Mouse (Mus musculus) embryonic stem cell, embryonic (primary cell): ENCODE results near the gene Tymp.

ENCODE experiments used
- CTCF ChIA-PET, 4 experiments: fragments of 300-600 bp in 2 of 4; fragments of 350-600 bp in 2 of 4; sonication (Branson Sonifier 250); formaldehyde crosslinking; loops; one replicate each; lab custom pipeline; 2022; ENCODE audit warnings: inconsistent platforms in 2 of 4; lab: Charles Lee
- POLR2A ChIA-PET, 4 experiments: fragments of 300-600 bp in 2 of 4; fragments of 350-600 bp in 2 of 4; sonication (Branson Sonifier 250); formaldehyde crosslinking; loops; one replicate each; lab custom pipeline; 2022; ENCODE audit warnings: antibody characterized with exemption in 4 of 4, inconsistent platforms in 1 of 4; lab: Charles Lee

Tymp gene

DNA sequence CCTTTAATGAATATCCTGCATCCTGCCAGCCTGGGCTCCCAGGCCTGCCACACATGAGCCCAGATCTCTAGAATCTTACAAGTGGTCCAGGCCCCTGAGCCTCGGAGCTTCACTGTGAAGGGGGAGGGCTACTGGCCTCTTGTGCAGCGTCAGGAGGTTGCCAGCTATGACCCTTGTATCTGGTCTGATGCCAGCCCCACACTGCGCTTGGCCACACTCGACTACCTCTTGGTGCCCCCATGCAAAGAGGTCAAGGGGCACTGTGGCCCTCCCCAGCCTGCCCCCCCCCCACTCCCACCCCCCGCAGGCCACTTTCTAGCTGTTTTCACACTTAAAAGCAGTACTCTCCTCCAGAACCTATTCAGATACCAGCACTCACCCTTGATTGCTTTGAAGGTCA is 50.4 kb downstream of the Tymp start:
- POLR2A ChIA-PET, result interaction anchor here in 2 of 4 experiments (0.6 to 1.6 kb wide), 4 partner anchors 11 to 198 kb away, joined by 3 to 8 read pairs (median 4); partner anchors contain the start of gene Sbf1 (in 2 of the 2)
- CTCF ChIA-PET, result interaction anchor here in 2 of 4 experiments (0.6 to 1.2 kb wide), 4 partner anchors 9 to 249 kb away, joined by 3 to 5 read pairs (median 4); partner anchors contain the start of gene Sbf1 (in 1 of the 2)

- POLR2A ChIA-PET, result interaction anchor here (0.6 to 3.2 kb wide), 27 partner anchors 8 to 615 kb away, joined by 3 to 37 read pairs (median 4); partner anchors contain the start of genes Sbf1 (in 3 of the 4), Hdac10 (in 2 of the 4), Lmf2 (in 2 of the 4) and Miox (in 2 of the 4)
- CTCF ChIA-PET, result interaction anchor here in 3 of 4 experiments (0.6 to 1.7 kb wide), 5 partner anchors 8 to 129 kb away, joined by 3 to 6 read pairs (median 4); partner anchors contain the start of gene Sbf1 (in 3 of the 3)
Observed at GRCm38 (mm10) chr15:89323656-89324055, 53.2 kb downstream of the Tymp start.

DNA sequence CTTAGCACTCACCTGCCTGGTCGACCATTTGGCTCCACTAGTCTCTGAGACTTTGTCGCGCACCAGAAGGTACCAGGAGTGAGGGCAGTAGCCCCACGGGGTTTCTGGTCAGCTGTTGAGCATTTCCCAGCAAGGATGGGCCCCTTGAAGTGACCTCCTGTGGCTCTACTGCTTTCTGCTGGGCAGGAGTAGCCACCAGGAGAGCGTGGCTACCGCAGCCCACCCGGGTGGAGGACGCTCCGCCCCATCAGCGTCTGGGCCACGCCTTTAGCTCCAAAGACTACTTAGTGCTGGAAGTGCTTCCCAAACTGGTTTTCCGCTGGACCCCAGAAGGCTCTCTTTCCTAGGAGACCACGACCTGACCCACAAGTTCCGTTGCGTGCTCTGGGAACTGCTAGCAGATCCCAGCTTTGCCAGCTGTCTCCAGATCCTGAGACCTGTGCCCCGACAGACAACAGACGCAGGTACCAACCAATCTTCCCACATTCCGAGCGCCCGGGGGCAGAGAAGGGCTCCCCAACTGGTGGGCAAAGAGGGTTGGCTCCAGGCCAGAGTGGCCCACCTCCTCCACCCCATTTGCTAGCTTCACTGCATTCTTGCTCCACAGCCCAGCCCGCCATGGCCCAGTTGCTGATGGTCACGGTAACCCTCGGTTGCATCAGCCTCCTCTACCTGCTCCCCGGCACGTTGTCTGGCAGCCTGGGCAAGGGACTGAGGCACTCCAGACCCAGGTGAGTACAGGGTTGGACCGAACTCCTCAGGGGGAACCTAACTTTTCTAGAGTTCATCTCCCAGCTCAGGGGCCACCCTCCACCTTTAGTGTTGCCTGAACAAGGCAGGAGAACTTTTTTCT is 53.9 kb downstream of the Tymp start, which contains the start of gene Adm2:
Gene Adm2 (plus strand): TSS at position 51 of the 853 bp plus-strand sequence.
- CTCF ChIA-PET, result interaction anchor here in 3 of 4 experiments (0.6 to 1.7 kb wide), 7 partner anchors 8 to 660 kb away, joined by 3 to 6 read pairs (median 4); partner anchors contain the start of gene Sbf1 (in 3 of the 3)
- POLR2A ChIA-PET, result interaction anchor here (0.9 to 3.2 kb wide), 33 partner anchors 8 to 614 kb away, joined by 3 to 37 read pairs (median 4); partner anchors contain the start of genes Hdac10 (in 2 of the 4), Lmf2 (in 2 of the 4), Miox (in 2 of the 4) and Ncaph2 (in 2 of the 4)
